Mouse (Mus musculus) hindbrain, embryonic 11.5 days (tissue): Measurements from ENCODE around the gene Tmem268. TPM values are rescaled to one million over a fixed set of nuclear protein-coding genes. Genes with fewer than 3 reads are reported as not detected.
A peak's percentile ranks its signal among the peaks of the same experiment; 100 is the strongest.

Source experiments
- ATAC-seq: fragments of 200-750 bp; cut with Nextera tagmentation; 2 replicates; pipeline ENCODE4 v1.8.0; 2017; ENCODE audit warnings: mild to moderate bottlenecking, moderate TSS enrichment, moderate library complexity; ENCODE audit not compliant: low FRiP score
- DNase-seq: peaks from one replicate; pipeline ENCODE4 v3.0.0-alpha.2; 2015; ENCODE audit warnings: low spot score
- H3K27ac ChIP-seq: fragments of 300-500 bp; sonication (generic); 2 replicates; pipeline ENCODE4 v1.5.1; 2014; ENCODE audit warnings: mild to moderate bottlenecking, low read depth, low read length
- H3K27me3 ChIP-seq: fragments of 300-500 bp; sonication (generic); 2 replicates; pipeline ENCODE4 v1.6.1; 2014; ENCODE audit warnings: mild to moderate bottlenecking, low read length, moderate library complexity, mixed read lengths; ENCODE audit not compliant: control insufficient read depth, insufficient read depth
- H3K36me3 ChIP-seq: fragments of 300-500 bp; sonication (generic); 2 replicates; pipeline ENCODE4 v1.6.1; 2014; ENCODE audit warnings: mild to moderate bottlenecking, low read length, moderate library complexity, mixed read lengths; ENCODE audit not compliant: control insufficient read depth, insufficient read depth
- H3K4me1 ChIP-seq: fragments of 300-500 bp; sonication (generic); replicated peaks from 2 replicates; pipeline ENCODE4 v1.6.1; 2014; ENCODE audit warnings: low read length, mixed read lengths; ENCODE audit not compliant: control insufficient read depth, insufficient read depth
- H3K4me2 ChIP-seq: fragments of 300-500 bp; sonication (generic); replicated peaks from 2 replicates; pipeline ENCODE4 v1.6.1; 2014; ENCODE audit warnings: mild to moderate bottlenecking, low read depth, low read length
- H3K4me3 ChIP-seq: fragments of 300-500 bp; sonication (generic); 2 replicates; pipeline ENCODE4 v1.5.1; 2014; ENCODE audit warnings: low read depth, low read length
- H3K9ac ChIP-seq: fragments of 300-500 bp; sonication (generic); 2 replicates; pipeline ENCODE4 v1.6.1; 2014; ENCODE audit warnings: low read depth, low read length
- H3K9me3 ChIP-seq: fragments of 300-500 bp; sonication (generic); 2 replicates; pipeline ENCODE4 v1.6.1; 2016; ENCODE audit warnings: low read length; ENCODE audit not compliant: control insufficient read depth
- WGBS: fragments of 180-500 bp; shearing (Covaris S2); extraction: QIAGEN DNeasy Blood & Tissue Kit; methylation state at CpG from one replicate; pipeline ENCODE4 v1.1.7; 2014; 5-methylcytosine and 5-hydroxymethylcytosine counted together
- polyA plus RNA-seq: library from polyadenylated mRNA; unstranded; fragments of >200 nt; fragmentation: Nextera tagmentation; extraction: Ambion mirVana; gene quantifications from 2 replicates; pipeline ENCODE4 v1.2.1, GENCODE M21; 2014

The Tmem268 gene
- polyA plus RNA-seq, 1 experiment from 2014 or later = 4.7 TPM

GRCm38 (mm10) chr4:63552865-63553264 is 5.7 kb upstream of the Tmem268 start:
- no peak overlapping the region for H3K4me3 ChIP-seq
- H3K27ac ChIP-seq = no peak overlapping the region
- ATAC-seq (no peak), DNase-seq (no peak)
- H3K36me3 ChIP-seq = peaks cover 16% of the 10 kb centered on the region
- no peaks in the 10 kb centered on the region for H3K4me1 ChIP-seq
- H3K27me3 ChIP-seq = 0 out of 2 replicates have a peak, but pooled peaks cover 2% of the 10 kb centered on the region
- no peak overlapping the region for H3K4me2 ChIP-seq
- no peak overlapping the region for H3K9ac ChIP-seq
- H3K9me3 ChIP-seq = no peaks in the 10 kb centered on the region
- 85% methylated on average over 1 of the region's 1 CpGs for WGBS

GRCm38 (mm10) chr4:63553789-63554576 is 4.6 kb upstream of the Tmem268 start:
- H3K4me3 ChIP-seq = no peak overlapping the region
- H3K4me2 ChIP-seq = no peak overlapping the region
- ATAC-seq (no peak), DNase-seq (peak; percentile 27)
- H3K9me3 ChIP-seq = no peaks in the 10 kb centered on the region
- no peaks in the 10 kb centered on the region for H3K4me1 ChIP-seq
- H3K27me3 ChIP-seq = 0 out of 2 replicates have a peak, but pooled peaks cover 2% of the 10 kb centered on the region
- no peak overlapping the region for H3K27ac ChIP-seq
- no peak overlapping the region for H3K9ac ChIP-seq
- WGBS = 29% methylated on average over 4 of the region's 4 CpGs
- H3K36me3 ChIP-seq = peaks cover 16% of the 10 kb centered on the region

GRCm38 (mm10) chr4:63554616-63555015 is 4.0 kb upstream of the Tmem268 start:
- H3K27ac ChIP-seq = no peak overlapping the region
- WGBS = 27% methylated on average over 3 of the region's 3 CpGs
- DNase-seq = no peak
- H3K9me3 ChIP-seq = no peaks in the 10 kb centered on the region
- no peak for ATAC-seq
- 0 out of 2 replicates have a peak, but pooled peaks cover 2% of the 10 kb centered on the region for H3K27me3 ChIP-seq
- H3K4me1 ChIP-seq = no peaks in the 10 kb centered on the region
- H3K4me2 ChIP-seq = no peak overlapping the region
- no peak overlapping the region for H3K9ac ChIP-seq
- peaks cover 13% of the 10 kb centered on the region for H3K36me3 ChIP-seq
- H3K4me3 ChIP-seq = no peak overlapping the region

GRCm38 (mm10) chr4:63555111-63555510 is 3.5 kb upstream of the Tmem268 start:
- no peak overlapping the region for H3K4me2 ChIP-seq
- no peak overlapping the region for H3K9ac ChIP-seq
- WGBS = 89% methylated on average over 2 of the region's 2 CpGs
- no peaks in the 10 kb centered on the region for H3K4me1 ChIP-seq
- no peaks in the 10 kb centered on the region for H3K9me3 ChIP-seq
- no peak overlapping the region for H3K4me3 ChIP-seq
- H3K27me3 ChIP-seq = 0 out of 2 replicates have a peak, but pooled peaks cover 2% of the 10 kb centered on the region
- H3K27ac ChIP-seq = no peak overlapping the region
- ATAC-seq = no peak
- peaks cover 13% of the 10 kb centered on the region for H3K36me3 ChIP-seq
- no peak for DNase-seq

GRCm38 (mm10) chr4:63556665-63557064 is 1.9 kb upstream of the Tmem268 start:
- no peak overlapping the region for H3K4me2 ChIP-seq
- no peak overlapping the region for H3K27ac ChIP-seq
- DNase-seq (no peak), ATAC-seq (no peak)
- H3K4me3 ChIP-seq = no peak overlapping the region
- 0 out of 2 replicates have a peak, but pooled peaks cover 2% of the 10 kb centered on the region for H3K27me3 ChIP-seq
- H3K9ac ChIP-seq = no peak overlapping the region
- no peaks in the 10 kb centered on the region for H3K9me3 ChIP-seq
- H3K36me3 ChIP-seq = peaks cover 8% of the 10 kb centered on the region; the same call in 1 of the 2 replicates
- no peaks in the 10 kb centered on the region for H3K4me1 ChIP-seq
- 64% methylated on average over 5 of the region's 5 CpGs for WGBS

GRCm38 (mm10) chr4:63557124-63558059 is 1.2 kb upstream of the Tmem268 start:
- Histone ChIP-seq H3K4me3 (no peak overlapping the region), H3K9me3 (no peaks in the 10 kb centered on the region), H3K27me3 (0 out of 2 replicates have a peak, but pooled peaks cover 2% of the 10 kb centered on the region), H3K4me2 (no peak overlapping the region), H3K27ac (no peak overlapping the region), H3K9ac (no peak overlapping the region), H3K36me3 (peaks cover 4% of the 10 kb centered on the region; the same call in 1 of the 2 replicates), H3K4me1 (no peaks in the 10 kb centered on the region)
- WGBS = 25% methylated on average over 16 of the region's 16 CpGs
- peak; percentile 22 for DNase-seq
- ATAC-seq = no peak

GRCm38 (mm10) chr4:63559127-63559697 is 631 bp downstream of the Tmem268 start:
- Histone ChIP-seq H3K4me1 (no peaks in the 10 kb centered on the region), H3K27me3 (0 out of 2 replicates have a peak, but pooled peaks cover 2% of the 10 kb centered on the region), H3K4me2 (peak overlapping the region; percentile 61), H3K4me3 (peak overlapping the region; percentile 48), H3K36me3 (no peaks in the 10 kb centered on the region), H3K27ac (no peak overlapping the region), H3K9ac (peak overlapping the region; percentile 61; the same call in 1 of the 2 replicates), H3K9me3 (no peaks in the 10 kb centered on the region)
- DNase-seq (peak; percentile 35), ATAC-seq (peak; percentile 13; the same call in 1 of the 2 replicates)
- WGBS = 35% methylated on average over 9 of the region's 9 CpGs

GRCm38 (mm10) chr4:63560079-63560478 is 1.5 kb downstream of the Tmem268 start:
- DNase-seq (no peak), ATAC-seq (no peak)
- 54% methylated on average over 8 of the region's 8 CpGs for WGBS
- 0 out of 2 replicates have a peak, but pooled peaks cover 2% of the 10 kb centered on the region for H3K27me3 ChIP-seq
- H3K4me3 ChIP-seq = no peak overlapping the region
- H3K4me2 ChIP-seq = no peak overlapping the region
- no peak overlapping the region for H3K27ac ChIP-seq
- H3K9ac ChIP-seq = no peak overlapping the region
- no peaks in the 10 kb centered on the region for H3K4me1 ChIP-seq
- H3K36me3 ChIP-seq = no peaks in the 10 kb centered on the region
- H3K9me3 ChIP-seq = no peaks in the 10 kb centered on the region
